Mouse (Mus musculus): ENCODE measurements around the gene Noct. TPM values are rescaled to one million over a fixed set of nuclear protein-coding genes. Genes with fewer than 3 reads are reported as not detected.

Noct gene
- polyA plus RNA-seq, 1 experiment from 2014 or later = 13.7 TPM

DNA sequence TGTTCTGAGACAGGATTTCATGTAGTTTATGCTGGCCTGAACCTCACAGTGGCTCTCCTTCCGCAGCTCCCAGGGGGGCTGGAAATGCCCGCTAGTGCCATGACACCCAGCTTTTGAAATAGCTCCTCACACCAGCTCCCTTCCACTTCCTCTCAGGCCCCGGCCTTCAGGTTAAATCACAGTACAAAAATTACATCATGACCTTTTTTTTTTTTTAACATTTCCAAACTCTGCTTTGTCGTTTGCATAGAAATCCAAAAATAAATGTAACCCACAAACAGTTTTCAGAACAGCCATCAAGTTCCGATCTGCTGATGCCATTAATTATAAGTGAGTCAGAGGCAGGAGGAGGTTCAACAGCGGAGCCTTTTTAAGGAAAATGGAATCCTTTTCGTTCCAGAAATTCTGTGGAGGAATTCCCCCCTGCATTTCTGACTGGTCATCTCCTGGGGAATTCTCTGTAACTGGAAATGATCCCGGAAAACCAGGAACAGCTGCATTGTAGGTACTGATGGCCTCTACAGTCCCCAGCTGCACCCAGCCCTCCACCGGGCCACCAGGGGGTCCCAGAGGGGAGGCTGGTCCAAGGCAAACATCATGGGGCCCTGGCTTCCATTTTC, 27.0 kb upstream of the Noct start:
- Histone ChIP-seq H3K27ac (no peak overlapping the region), H3K9me3 (no peaks in the 10 kb centered on the region)

DNA sequence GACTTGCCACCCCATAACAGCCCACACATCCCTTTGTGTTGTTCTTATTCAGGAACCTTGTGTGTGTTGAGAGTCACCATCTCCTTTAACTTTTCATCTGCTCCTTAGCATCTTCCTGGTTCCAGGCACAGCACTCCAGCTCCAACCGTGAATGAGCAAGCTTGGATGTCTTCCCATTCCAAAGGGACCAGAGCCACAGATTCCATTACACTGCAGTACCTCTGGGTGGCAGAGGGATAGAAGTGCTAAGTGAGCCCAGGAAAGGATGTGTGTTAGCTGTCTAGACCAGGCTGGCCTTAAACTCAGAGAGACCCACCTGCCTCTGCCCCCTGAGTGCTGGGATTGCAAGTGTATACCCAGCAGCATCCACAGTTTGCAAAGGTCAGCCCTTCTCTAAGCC, 26.0 kb upstream of the Noct start:
- WGBS = 53% methylated on average over 1 of the region's 1 CpGs
- Histone ChIP-seq H3K4me1 (peaks cover 17% of the 10 kb centered on the region; the same call in 1 of the 2 replicates), H3K4me3 (no peak overlapping the region), H3K9me3 (no peaks in the 10 kb centered on the region), H3K36me3 (no peaks in the 10 kb centered on the region), H3K27me3 (ENCODE audit: insufficient read depth, poor library complexity, severe bottlenecking) (no peaks in the 10 kb centered on the region), H3K27ac (no peak overlapping the region)
- no peak for DNase-seq (ENCODE audit: low spot score)

More for the DNA sequence above, 27.0 kb upstream of the Noct start:
- no peaks in the 10 kb centered on the region for H3K27me3 ChIP-seq (ENCODE audit: insufficient read depth, poor library complexity, severe bottlenecking)
- peaks cover 12% of the 10 kb centered on the region; the same call in 1 of the 2 replicates for H3K4me1 ChIP-seq
- no peak for DNase-seq (ENCODE audit: low spot score)
- H3K4me3 ChIP-seq = no peak overlapping the region
- 80% methylated on average over 9 of the region's 9 CpGs for WGBS
- no peaks in the 10 kb centered on the region for H3K36me3 ChIP-seq

DNA sequence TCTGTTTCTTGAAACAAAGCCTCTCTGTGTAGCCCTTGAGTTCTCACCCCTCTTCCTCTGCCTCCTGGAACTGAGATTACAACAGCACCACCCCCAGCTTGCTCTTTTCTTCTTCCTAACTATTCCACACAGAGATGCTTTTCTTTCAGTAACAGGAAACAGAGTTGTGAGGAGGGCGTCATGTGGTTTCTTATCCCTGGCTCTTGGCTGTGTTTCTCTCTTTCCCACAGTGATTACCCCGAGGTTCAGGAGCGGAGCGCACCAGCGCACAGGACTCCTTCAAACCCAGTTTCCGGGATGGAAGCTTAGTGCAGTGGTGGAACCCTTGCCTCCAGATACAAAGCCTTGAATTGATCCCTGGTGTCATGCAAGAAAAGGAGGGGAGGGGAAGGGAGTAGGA, 25.1 kb upstream of the Noct start:
- H3K36me3 ChIP-seq = no peaks in the 10 kb centered on the region
- DNase-seq (ENCODE audit: low spot score) = no peak
- peaks cover 17% of the 10 kb centered on the region; the same call in 1 of the 2 replicates for H3K4me1 ChIP-seq
- H3K27me3 ChIP-seq (ENCODE audit: insufficient read depth, poor library complexity, severe bottlenecking) = no peaks in the 10 kb centered on the region
- H3K4me3 ChIP-seq = no peak overlapping the region
- WGBS = 59% methylated on average over 6 of the region's 6 CpGs
- H3K27ac ChIP-seq = no peak overlapping the region
- H3K9me3 ChIP-seq = no peaks in the 10 kb centered on the region

DNA sequence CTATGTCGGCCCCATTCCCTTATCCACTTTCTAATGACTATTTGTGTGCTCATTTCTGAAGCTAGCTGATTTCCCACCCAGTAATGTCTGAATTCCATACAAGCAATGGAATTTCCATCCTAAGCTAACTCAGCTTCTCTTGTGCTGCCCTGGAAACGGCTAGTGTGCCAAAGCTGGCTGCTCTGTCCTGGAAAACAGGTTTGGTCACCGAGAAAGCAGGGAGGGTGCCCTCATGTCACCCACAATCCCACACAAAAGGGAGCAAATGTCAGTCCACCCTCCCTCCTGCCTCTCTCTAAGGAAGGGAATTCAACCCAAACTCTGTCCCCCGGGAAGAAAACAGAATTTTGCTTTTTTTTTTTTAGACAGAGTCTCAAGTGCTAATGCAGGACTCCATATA, 23.9 kb upstream of the Noct start:
- Histone ChIP-seq H3K4me1 (peaks cover 13% of the 10 kb centered on the region; the same call in 1 of the 2 replicates), H3K27me3 (ENCODE audit: insufficient read depth, poor library complexity, severe bottlenecking) (no peaks in the 10 kb centered on the region), H3K4me3 (no peak overlapping the region), H3K36me3 (no peaks in the 10 kb centered on the region), H3K27ac (no peak overlapping the region), H3K9me3 (no peaks in the 10 kb centered on the region)
- 88% methylated on average over 4 of the region's 4 CpGs for WGBS
- no peak for DNase-seq (ENCODE audit: low spot score)

DNA sequence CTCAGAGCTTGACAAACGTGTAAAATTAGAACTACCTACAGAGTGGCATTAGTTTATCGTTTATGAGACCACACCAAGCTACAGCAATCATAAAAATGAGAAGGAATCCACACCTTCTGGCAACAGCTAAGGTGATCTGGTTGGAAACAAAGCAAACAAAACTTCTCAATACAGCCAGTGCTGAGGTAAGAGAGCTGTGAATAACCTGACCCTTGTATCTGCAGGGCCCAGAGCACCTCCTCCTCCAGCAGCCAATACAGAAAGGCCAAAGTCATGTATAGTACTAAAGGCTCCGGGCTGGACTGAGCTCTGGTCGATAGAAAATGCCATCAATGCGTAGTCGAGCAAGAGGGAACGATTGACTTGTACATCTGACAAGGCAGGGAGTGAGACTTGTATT, 23.4 kb upstream of the Noct start:
- Histone ChIP-seq H3K27me3 (ENCODE audit: insufficient read depth, poor library complexity, severe bottlenecking) (no peaks in the 10 kb centered on the region), H3K9me3 (no peaks in the 10 kb centered on the region), H3K27ac (no peak overlapping the region), H3K4me3 (no peak overlapping the region), H3K36me3 (no peaks in the 10 kb centered on the region), H3K4me1 (peaks cover 7% of the 10 kb centered on the region; the same call in 1 of the 2 replicates)
- WGBS = 81% methylated on average over 7 of the region's 7 CpGs
- no peak for DNase-seq (ENCODE audit: low spot score)

DNA sequence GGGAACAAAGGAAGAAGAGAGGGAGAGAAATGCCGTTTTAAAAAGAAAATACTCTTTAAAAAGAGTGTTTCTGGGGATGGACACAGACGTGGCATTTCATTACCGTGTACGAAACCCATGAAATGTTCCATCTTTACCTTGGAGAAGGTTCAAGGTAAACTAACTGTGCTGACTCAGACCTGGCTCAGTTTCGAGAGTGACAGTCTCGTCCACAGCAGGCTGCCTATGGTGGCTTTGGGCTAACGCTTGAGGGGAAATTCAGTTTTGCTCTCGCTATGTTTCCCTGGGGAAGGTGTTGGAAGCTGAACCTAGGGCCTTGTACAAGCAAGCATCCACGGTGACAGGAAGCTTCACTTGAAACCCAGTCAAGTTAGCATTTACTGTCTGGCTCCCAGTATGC, 22.3 kb upstream of the Noct start:
- Histone ChIP-seq H3K27me3 (ENCODE audit: insufficient read depth, poor library complexity, severe bottlenecking) (no peaks in the 10 kb centered on the region), H3K27ac (no peak overlapping the region), H3K4me3 (no peak overlapping the region), H3K9me3 (no peaks in the 10 kb centered on the region), H3K4me1 (peaks cover 5% of the 10 kb centered on the region; the same call in 1 of the 2 replicates), H3K36me3 (no peaks in the 10 kb centered on the region)
- WGBS = 81% methylated on average over 9 of the region's 9 CpGs
- no peak for DNase-seq (ENCODE audit: low spot score)

DNA sequence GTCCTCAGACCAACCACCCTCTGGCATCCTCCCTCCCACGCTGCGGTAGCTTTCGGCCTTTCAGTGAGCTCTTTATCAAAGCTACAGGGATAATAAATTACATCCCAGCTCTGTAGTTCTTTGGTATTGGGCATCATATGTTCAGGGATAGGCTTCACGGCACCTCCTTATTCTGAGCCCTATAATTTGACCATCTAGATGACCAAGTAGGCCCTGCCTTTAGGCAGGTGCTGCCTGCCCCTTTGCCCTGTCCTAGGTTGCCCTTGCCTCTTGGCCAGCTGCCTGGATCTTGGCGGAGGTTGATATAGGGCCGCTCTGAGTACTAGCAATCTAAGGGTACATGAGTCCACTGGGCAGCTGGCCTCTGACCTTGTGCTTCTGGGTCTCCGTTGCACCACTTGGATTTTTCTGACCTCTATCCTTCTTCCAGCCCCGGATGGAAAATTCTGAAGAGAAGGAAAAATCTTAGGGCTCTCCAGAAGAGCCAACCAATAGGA, 21.7 kb upstream of the Noct start:
- peaks cover 6% of the 10 kb centered on the region for H3K4me1 ChIP-seq
- no peak overlapping the region for H3K4me3 ChIP-seq
- WGBS = 75% methylated on average over 8 of the region's 8 CpGs
- H3K9me3 ChIP-seq = no peaks in the 10 kb centered on the region
- H3K27ac ChIP-seq = no peak overlapping the region
- no peak for DNase-seq (ENCODE audit: low spot score)
- no peaks in the 10 kb centered on the region for H3K27me3 ChIP-seq (ENCODE audit: insufficient read depth, poor library complexity, severe bottlenecking)
- H3K36me3 ChIP-seq = no peaks in the 10 kb centered on the region

DNA sequence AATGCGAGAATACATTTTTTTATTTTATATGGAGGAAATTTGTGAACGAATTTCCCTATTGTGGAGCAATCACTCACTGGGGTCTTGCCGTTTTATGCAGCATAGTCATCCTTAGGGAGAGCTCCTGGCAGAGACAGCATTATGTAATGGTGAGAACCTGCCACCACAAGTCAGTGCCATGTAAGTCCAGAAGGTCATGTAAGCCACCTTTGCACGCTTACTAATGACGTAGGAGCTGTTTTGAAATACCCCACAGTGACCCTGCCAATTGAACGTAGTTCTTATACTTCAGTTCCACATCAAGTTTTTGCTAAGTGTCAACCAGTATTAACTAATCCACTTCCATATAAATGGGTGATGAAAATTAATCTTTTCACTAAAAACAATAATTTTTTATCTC, 20.3 kb upstream of the Noct start:
- H3K4me3 ChIP-seq = no peak overlapping the region
- no peak overlapping the region for H3K27ac ChIP-seq
- no peaks in the 10 kb centered on the region for H3K36me3 ChIP-seq
- DNase-seq (ENCODE audit: low spot score) = no peak
- no peaks in the 10 kb centered on the region for H3K9me3 ChIP-seq
- peaks cover 13% of the 10 kb centered on the region for H3K4me1 ChIP-seq
- no peaks in the 10 kb centered on the region for H3K27me3 ChIP-seq (ENCODE audit: insufficient read depth, poor library complexity, severe bottlenecking)
- WGBS = 92% methylated on average over 6 of the region's 6 CpGs

DNA sequence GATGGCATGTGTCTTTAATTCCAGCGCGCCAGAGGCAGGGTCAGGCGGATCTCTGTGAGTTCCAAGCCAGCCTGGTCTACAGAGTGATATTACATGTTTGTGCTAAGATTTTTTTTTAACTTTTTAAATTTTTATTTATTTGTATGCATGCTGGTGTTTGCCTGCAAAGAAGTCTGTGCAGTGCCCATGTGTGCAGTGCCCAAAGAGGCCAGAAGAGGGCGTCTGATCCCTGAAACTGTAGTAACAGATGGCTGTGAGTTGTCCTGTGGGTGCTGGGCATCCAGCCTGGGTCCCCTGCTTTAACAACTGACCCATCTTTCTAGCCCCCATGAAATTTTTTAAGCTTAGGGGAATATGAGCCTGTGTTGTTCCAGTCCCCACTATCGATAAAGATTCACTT, 19.8 kb upstream of the Noct start:
- no peaks in the 10 kb centered on the region for H3K36me3 ChIP-seq
- H3K27me3 ChIP-seq (ENCODE audit: insufficient read depth, poor library complexity, severe bottlenecking) = no peaks in the 10 kb centered on the region
- H3K4me1 ChIP-seq = peaks cover 13% of the 10 kb centered on the region
- H3K9me3 ChIP-seq = no peaks in the 10 kb centered on the region
- no peak for DNase-seq (ENCODE audit: low spot score)
- 84% methylated on average over 5 of the region's 5 CpGs for WGBS
- H3K27ac ChIP-seq = no peak overlapping the region
- H3K4me3 ChIP-seq = no peak overlapping the region

DNA sequence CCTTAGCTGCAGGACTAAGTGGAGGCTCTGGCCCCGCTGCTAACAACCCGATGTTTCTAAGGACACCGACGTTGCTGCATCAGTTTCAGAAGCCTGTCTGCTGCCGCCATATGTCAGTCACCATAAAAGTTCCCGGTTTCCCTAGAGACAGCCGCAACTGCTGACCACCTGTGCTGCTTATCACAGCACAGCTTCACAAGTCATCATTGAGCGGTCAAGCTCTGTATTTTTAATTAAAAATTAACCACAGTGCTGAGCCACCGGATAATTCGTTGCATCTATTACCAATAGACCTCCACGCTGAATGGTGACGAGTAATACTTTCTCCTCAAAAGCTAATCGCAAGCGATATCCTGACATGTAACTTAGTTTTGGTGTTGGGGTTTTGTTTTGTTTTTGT, 19.4 kb upstream of the Noct start:
- DNase-seq (ENCODE audit: low spot score) = no peak
- H3K27me3 ChIP-seq (ENCODE audit: insufficient read depth, poor library complexity, severe bottlenecking) = no peaks in the 10 kb centered on the region
- H3K4me3 ChIP-seq = no peak overlapping the region
- no peak overlapping the region for H3K27ac ChIP-seq
- H3K9me3 ChIP-seq = no peaks in the 10 kb centered on the region
- peaks cover 13% of the 10 kb centered on the region for H3K4me1 ChIP-seq
- 95% methylated on average over 14 of the region's 14 CpGs for WGBS
- H3K36me3 ChIP-seq = no peaks in the 10 kb centered on the region

DNA sequence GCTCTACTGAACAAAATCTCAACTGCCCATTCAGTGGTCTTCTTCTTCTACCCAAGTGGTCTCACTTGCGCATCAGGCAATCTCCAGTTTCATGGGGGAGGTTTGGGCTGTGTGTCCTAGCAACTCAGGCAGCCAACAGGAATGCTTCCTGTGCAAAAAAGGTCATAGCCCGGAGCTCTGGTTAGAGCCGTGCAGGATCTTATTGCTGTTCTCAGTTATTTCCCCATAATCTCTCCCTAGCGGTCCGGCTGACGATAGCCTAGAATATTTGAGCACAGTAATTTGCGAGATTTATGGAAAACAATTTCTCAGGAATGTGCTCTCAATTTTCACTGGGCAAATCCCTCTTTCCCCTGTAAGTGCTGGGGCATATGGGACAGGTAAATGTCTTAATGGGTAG, 17.7 kb upstream of the Noct start:
- Histone ChIP-seq H3K27ac (no peak overlapping the region), H3K27me3 (ENCODE audit: insufficient read depth, poor library complexity, severe bottlenecking) (no peaks in the 10 kb centered on the region), H3K4me1 (peaks cover 13% of the 10 kb centered on the region), H3K9me3 (no peaks in the 10 kb centered on the region), H3K36me3 (no peaks in the 10 kb centered on the region), H3K4me3 (no peak overlapping the region)
- 80% methylated on average over 7 of the region's 7 CpGs for WGBS
- no peak for DNase-seq (ENCODE audit: low spot score)

DNA sequence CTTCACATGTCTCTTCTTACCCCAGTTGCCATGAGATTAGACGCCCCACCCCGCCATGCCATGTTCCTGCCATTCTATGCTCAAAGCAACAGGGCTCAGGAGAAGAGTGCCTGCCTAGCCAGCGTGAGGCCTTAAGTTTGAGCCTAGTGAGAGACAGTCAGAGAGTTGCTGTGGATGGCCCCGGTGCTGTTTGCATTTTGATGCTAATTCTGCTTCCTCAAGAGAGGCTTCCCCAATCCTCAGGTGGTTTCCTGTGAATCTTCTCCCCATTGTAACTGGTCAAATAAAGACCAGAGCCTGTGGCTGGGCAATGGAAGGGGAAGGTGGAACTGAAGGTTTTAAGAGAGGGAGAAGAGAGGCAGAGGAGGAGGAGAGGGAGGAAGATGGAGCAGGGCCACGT, 15.6 kb upstream of the Noct start:
- Histone ChIP-seq H3K9me3 (no peaks in the 10 kb centered on the region), H3K4me3 (no peak overlapping the region), H3K27ac (no peak overlapping the region; the same call in 1 of the 2 replicates), H3K4me1 (peaks cover 8% of the 10 kb centered on the region), H3K27me3 (ENCODE audit: insufficient read depth, poor library complexity, severe bottlenecking) (no peaks in the 10 kb centered on the region), H3K36me3 (no peaks in the 10 kb centered on the region)
- 66% methylated on average over 5 of the region's 5 CpGs for WGBS
- no peak for DNase-seq (ENCODE audit: low spot score)

DNA sequence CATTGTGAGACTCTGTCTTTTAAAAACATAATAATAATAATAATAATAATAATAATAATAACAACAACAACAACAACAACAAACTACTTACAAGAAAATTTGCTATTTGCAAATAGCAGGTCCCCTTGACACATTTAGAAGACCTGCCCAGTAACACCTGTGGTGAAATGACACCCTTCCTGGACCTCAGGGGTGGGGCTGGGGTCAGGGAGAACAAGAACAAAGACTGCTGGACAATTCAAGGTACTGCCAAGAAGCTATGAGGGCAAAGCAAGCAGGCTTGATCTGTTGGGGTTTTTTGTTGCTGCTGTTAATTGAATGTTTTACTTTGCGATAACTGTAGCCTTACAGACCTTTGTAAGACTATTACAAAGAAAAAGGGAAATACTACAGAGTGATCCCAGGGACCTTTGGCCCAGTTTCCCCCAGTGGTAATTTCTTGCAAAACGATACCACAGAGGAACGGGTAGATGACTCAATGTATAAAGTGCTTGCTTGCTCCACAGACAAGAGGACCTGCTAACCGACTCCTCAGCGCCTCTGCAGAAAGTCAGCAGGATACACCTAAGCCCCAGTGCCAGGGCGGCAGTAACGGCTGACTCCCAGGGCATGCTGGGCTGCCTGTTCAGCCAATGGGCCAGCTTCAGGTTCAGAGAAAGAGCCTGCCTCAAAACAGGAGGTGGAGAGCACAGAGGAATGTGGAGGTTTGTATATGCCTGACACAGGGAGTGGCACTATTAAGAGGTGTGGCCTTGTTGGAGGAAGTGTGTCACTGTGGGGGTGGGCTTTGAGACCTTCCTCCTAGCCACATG, 14.5 kb upstream of the Noct start:
- H3K27me3 ChIP-seq (ENCODE audit: insufficient read depth, poor library complexity, severe bottlenecking) = no peaks in the 10 kb centered on the region
- 86% methylated on average over 7 of the region's 7 CpGs for WGBS
- DNase-seq (ENCODE audit: low spot score) = no peak
- H3K4me3 ChIP-seq = no peak overlapping the region
- no peaks in the 10 kb centered on the region for H3K9me3 ChIP-seq
- no peak overlapping the region for H3K27ac ChIP-seq
- no peaks in the 10 kb centered on the region for H3K36me3 ChIP-seq
- H3K4me1 ChIP-seq = peaks cover 8% of the 10 kb centered on the region
